Comparison of ENCODE assay signal across 9 mouse cellular contexts in genomic region chr1:133423543-133424480, GRCm38 (mm10). TPM values are rescaled to one million over a fixed set of nuclear protein-coding genes. Genes with fewer than 3 reads are reported as not detected.
DNase-seq lines count a peak whose midpoint lies in the region; ATAC-seq and TF ChIP-seq lines count a peak whose summit lies in the region.
"Had no signal": no experiment of that assay in that cellular context is flagged by ENCODE, and none has a peak within 500 bp of the region (broad histone marks: within the 10 kb centered on the region; RNA-seq: fewer than 3 reads in every experiment).

Gene Sox13, minus strand, starts transcription at chr1:133424377.

- no peak for TF ChIP-seq CTCF in hindbrain, postnatal 0 days (IDR thresholded peaks at IDR 0.05; ENCODE audit: low read depth)
- TF ChIP-seq CTCF in stomach, postnatal 0 days (IDR thresholded peaks at IDR 0.05; ENCODE audit: low read depth) = no peak; the same call in 1 of the 2 replicates

- H3K9ac ChIP-seq in hindbrain, postnatal 0 days (replicated peaks; ENCODE audit: low read length) = peak within 1 kb of the TSS; percentile 65
- peak within 1 kb of the TSS; percentile 84 for H3K9ac ChIP-seq in limb, embryonic 12.5 days (replicated peaks)
- H3K9ac ChIP-seq in midbrain, embryonic 13.5 days (replicated peaks) = peak within 1 kb of the TSS; percentile 92
- peak within 1 kb of the TSS; percentile 80 for H3K9ac ChIP-seq in stomach, postnatal 0 days (ENCODE audit: low read length)

- H3K27ac ChIP-seq in hindbrain, postnatal 0 days = peak within 1 kb of the TSS; percentile 79
- peak within 1 kb of the TSS; percentile 88 for H3K27ac ChIP-seq in limb, embryonic 12.5 days
- peak within 1 kb of the TSS; percentile 92 for H3K27ac ChIP-seq in midbrain, embryonic 13.5 days
- H3K27ac ChIP-seq in stomach, postnatal 0 days (replicated peaks) = peak within 1 kb of the TSS; percentile 92
- H3K27ac ChIP-seq: macrophage had no signal

- H3K4me1 ChIP-seq in hindbrain, postnatal 0 days (ENCODE audit: insufficient read depth, low read length) = no peaks in the 10 kb centered on the region
- peaks cover 27% of the 10 kb centered on the region for H3K4me1 ChIP-seq in limb, embryonic 12.5 days (replicated peaks)
- H3K4me1 ChIP-seq in midbrain, embryonic 13.5 days (replicated peaks) = peaks cover 39% of the 10 kb centered on the region
- H3K4me1 ChIP-seq in stomach, postnatal 0 days (replicated peaks; ENCODE audit: control insufficient read depth, insufficient read depth) = peaks cover 2% of the 10 kb centered on the region

- H3K4me3 ChIP-seq in hindbrain, postnatal 0 days (ENCODE audit: low read length) = peak within 1 kb of the TSS; percentile 75
- H3K4me3 ChIP-seq in limb, embryonic 12.5 days (replicated peaks) = peak within 1 kb of the TSS; percentile 78
- H3K4me3 ChIP-seq in midbrain, embryonic 13.5 days (replicated peaks) = peak within 1 kb of the TSS; percentile 87
- peak within 1 kb of the TSS; percentile 75 for H3K4me3 ChIP-seq in stomach, postnatal 0 days (ENCODE audit: low read depth, low read length)

- peak within 1 kb of the TSS; percentile 100 for H3K4me2 ChIP-seq in hindbrain, postnatal 0 days (ENCODE audit: low read depth, low read length)
- H3K4me2 ChIP-seq in limb, embryonic 12.5 days = peak within 1 kb of the TSS; percentile 99
- peak within 1 kb of the TSS; percentile 99 for H3K4me2 ChIP-seq in midbrain, embryonic 13.5 days (replicated peaks)
- H3K4me2 ChIP-seq in stomach, postnatal 0 days (replicated peaks; ENCODE audit: low read depth) = peak within 1 kb of the TSS; percentile 98

- TF ChIP-seq EP300 in stomach, postnatal 0 days (optimal IDR thresholded peaks at IDR 0.05) = no peak

- under 1% methylated on average over 109 of the region's 128 CpGs for WGBS in hindbrain, postnatal 0 days
- under 1% methylated on average over 113 of the region's 128 CpGs for WGBS in limb, embryonic 12.5 days
- under 1% methylated on average over 84 of the region's 128 CpGs for WGBS in midbrain, embryonic 13.5 days
- under 1% methylated on average over 71 of the region's 128 CpGs for WGBS in stomach, postnatal 0 days

- H3K36me3 ChIP-seq in hindbrain, postnatal 0 days (ENCODE audit: insufficient read depth, low read length) = no peaks in the 10 kb centered on the region
- H3K36me3 ChIP-seq in limb, embryonic 12.5 days = no peaks in the 10 kb centered on the region
- H3K36me3 ChIP-seq in midbrain, embryonic 13.5 days = no peaks in the 10 kb centered on the region
- no peaks in the 10 kb centered on the region for H3K36me3 ChIP-seq in stomach, postnatal 0 days (ENCODE audit: control insufficient read depth, insufficient read depth, low read length)

- no peaks in the 10 kb centered on the region for H3K9me3 ChIP-seq in hindbrain, postnatal 0 days (ENCODE audit: low read length)
- H3K9me3 ChIP-seq in limb, embryonic 12.5 days = no peaks in the 10 kb centered on the region
- no peaks in the 10 kb centered on the region for H3K9me3 ChIP-seq in midbrain, embryonic 13.5 days
- no peaks in the 10 kb centered on the region for H3K9me3 ChIP-seq in stomach, postnatal 0 days (ENCODE audit: control insufficient read depth, low read length)

- no peaks in the 10 kb centered on the region for H3K27me3 ChIP-seq in hindbrain, postnatal 0 days (ENCODE audit: insufficient read depth, low read length)
- H3K27me3 ChIP-seq in limb, embryonic 12.5 days = peaks cover 18% of the 10 kb centered on the region
- no peaks in the 10 kb centered on the region for H3K27me3 ChIP-seq in midbrain, embryonic 13.5 days
- no peaks in the 10 kb centered on the region for H3K27me3 ChIP-seq in stomach, postnatal 0 days (ENCODE audit: control insufficient read depth, insufficient read depth, low read length)

- DNase-seq in CD4-positive, CD25-positive, alpha-beta regulatory T cell, adult 2 months (ENCODE audit: low read depth, low spot score) = peak; percentile 10
- peak; percentile 58 to 69 for DNase-seq in cerebellum, postnatal 25 days
- peak; percentile 67 for DNase-seq in gastrocnemius, postnatal 14 days
- peak; percentile 81 for DNase-seq in hindbrain, postnatal 0 days (ENCODE audit: low spot score)
- DNase-seq in stomach, postnatal 0 days (ENCODE audit: low spot score) = peak; percentile 80

- intact Hi-C loops in gastrocnemius, postnatal 14 days (cut with DNase I; ENCODE audit: low total_unique reads) = loop anchor here (5.0 kb wide), 1 partner anchor 37 kb away; no protein-coding TSS in a partner anchor

- no peak for ATAC-seq in CD4-positive, CD25-positive, alpha-beta regulatory T cell, adult 4 months
- peak; percentile 75 for ATAC-seq in hindbrain, postnatal 0 days
- peak; percentile 70 for ATAC-seq in limb, embryonic 12.5 days (ENCODE audit: insufficient number of reproducible peaks, insufficient read depth, low FRiP score, low TSS enrichment, low read depth)
- peak; percentile 78 for ATAC-seq in midbrain, embryonic 13.5 days
- ATAC-seq in stomach, postnatal 0 days (ENCODE audit: low FRiP score, low TSS enrichment) = peak; percentile 79

RNA-seq across cellular contexts. Expression of gene Sox13, which starts in this region (rescaled TPM):
- polyA plus RNA-seq in CD4-positive, CD25-positive, alpha-beta regulatory T cell, adult 4 months (2017; shearing (Covaris generic)) = not detected
- total RNA-seq in gastrocnemius, postnatal 14 days (2021) = 10 to 100 TPM in 1 of 2 experiments, 1 to 10 TPM in 1; 9.7 to 10.9 TPM
- 13.1 and 16.8 TPM in 2 replicates for total RNA-seq in hindbrain, postnatal 0 days (2014; rRNA removed)
- polyA plus RNA-seq in hindbrain, postnatal 0 days (2015; fragmentation: Nextera tagmentation; extraction: Ambion mirVana) = 2.9 and 3.3 TPM in 2 replicates
- 5.6 and 8.0 TPM in 2 replicates for polyA plus RNA-seq in limb, embryonic 12.5 days (2016; fragmentation: Nextera tagmentation; extraction: Ambion mirVana)
- polyA plus RNA-seq in midbrain, embryonic 13.5 days (2015; fragmentation: Nextera tagmentation; extraction: Ambion mirVana) = 12.5 and 13.9 TPM in 2 replicates
- 3.7 and 5.0 TPM in 2 replicates for polyA plus RNA-seq in stomach, postnatal 0 days (2015; fragmentation: Nextera tagmentation; extraction: Ambion mirVana)

Comparison
In these comparisons a context has a peak if more than half of its experiments do, and no peak if none do; other contexts are left out.
1. DNase-seq: peak in every context shown above with its lines; median percentile 81 in hindbrain, postnatal 0 days; 80 in stomach, postnatal 0 days; 67 in gastrocnemius, postnatal 14 days; 64 in cerebellum, postnatal 25 days; 10 in CD4-positive, CD25-positive, alpha-beta regulatory T cell, adult 2 months.